Mouse (Mus musculus) urinary bladder, adult 2 months (tissue): Measurements from ENCODE around the gene Hs3st6. TPM values are rescaled to one million over a fixed set of nuclear protein-coding genes. Genes with fewer than 3 reads are reported as not detected.
"Not testable (repeated sequence)": the region's sequence is repeated elsewhere in the genome, so short reads cannot be mapped to it uniquely, and the experiment has no call there.

Source experiments
- DNase-seq: peaks from one replicate; pipeline ENCODE4 v3.0.0; 2022; ENCODE audit warnings: low spot score
- polyA plus RNA-seq: library from polyadenylated mRNA; depleted of rRNA; stranded (reverse); fragments of >200 nt; gene quantifications from 2 replicates; pipeline ENCODE4 v1.2.3, GENCODE M21; 2012; rRNA removed

Hs3st6 gene
- polyA plus RNA-seq: 0.43 and 0.77 TPM in 2 replicates

GRCm38 (mm10) chr17:24752415-24753394 lies at the start of gene Hs3st6:
Hs3st6 (plus strand) TSS chr17:24752988.
- no peak for DNase-seq

GRCm38 (mm10) chr17:24705821-24706220 lies 47.0 kb upstream of the Hs3st6 start:
- DNase-seq: no peak

- DNase-seq: peak; percentile 86
Measured at GRCm38 (mm10) chr17:24706982-24707800, 45.6 kb upstream of the Hs3st6 start, which contains the start of gene Tbl3. Tbl3 (minus strand) TSS chr17:24707660.

GRCm38 (mm10) chr17:24707801-24708425 lies 44.9 kb upstream of the Hs3st6 start:
- no peak for DNase-seq

- DNase-seq: no peak
Measured at GRCm38 (mm10) chr17:24708646-24709045, 44.1 kb upstream of the Hs3st6 start.

- DNase-seq: no peak
Measured at GRCm38 (mm10) chr17:24715556-24715955, 37.2 kb upstream of the Hs3st6 start.

- no peak for DNase-seq
Measured at GRCm38 (mm10) chr17:24716166-24716682, 36.6 kb upstream of the Hs3st6 start.

GRCm38 (mm10) chr17:24717943-24718342 lies 34.8 kb upstream of the Hs3st6 start, which contains the start of the genes Rnf151 and Rps2:
Rnf151 (minus strand) TSS chr17:24718063.
Rps2 (plus strand) TSS chr17:24718116.
- no peak for DNase-seq

- DNase-seq: not testable (repeated sequence)
Measured at GRCm38 (mm10) chr17:24718938-24719337, 33.9 kb upstream of the Hs3st6 start.

GRCm38 (mm10) chr17:24719494-24720222 lies 33.1 kb upstream of the Hs3st6 start:
- DNase-seq: peak; percentile 87

- not testable (repeated sequence) for DNase-seq
Measured at GRCm38 (mm10) chr17:24720616-24721015, 32.2 kb upstream of the Hs3st6 start.

- DNase-seq: not testable (repeated sequence)
Measured at GRCm38 (mm10) chr17:24721383-24721955, 31.3 kb upstream of the Hs3st6 start.

GRCm38 (mm10) chr17:24722220-24722924 lies 30.4 kb upstream of the Hs3st6 start:
- DNase-seq: no peak

GRCm38 (mm10) chr17:24723122-24723880 lies 29.5 kb upstream of the Hs3st6 start:
- no peak for DNase-seq

GRCm38 (mm10) chr17:24723881-24724180 lies 29.0 kb upstream of the Hs3st6 start:
- no peak for DNase-seq

GRCm38 (mm10) chr17:24724184-24724583 lies 28.6 kb upstream of the Hs3st6 start, which contains the start of gene Ndufb10:
Ndufb10 (minus strand) TSS chr17:24724478.
- peak; percentile 98 for DNase-seq

GRCm38 (mm10) chr17:24725637-24726390 lies 27.0 kb upstream of the Hs3st6 start:
- no peak for DNase-seq

- DNase-seq: no peak
Measured at GRCm38 (mm10) chr17:24727618-24728017, 25.2 kb upstream of the Hs3st6 start, which contains the start of gene Rpl3l. Rpl3l (plus strand) TSS chr17:24727820.
